Mouse (Mus musculus) heart, adult 11 months (tissue): ENCODE measurements at regions not wholly inside any gene's neighbourhood (a gene's known extent, or its start where the extent isn't known, plus 50 kb on each side); places are given as distances from the start of the nearest gene placed in this dataset.

Experiments used
- DNase-seq: peaks from one replicate; pipeline ENCODE4 v3.0.0; 2022

DNA sequence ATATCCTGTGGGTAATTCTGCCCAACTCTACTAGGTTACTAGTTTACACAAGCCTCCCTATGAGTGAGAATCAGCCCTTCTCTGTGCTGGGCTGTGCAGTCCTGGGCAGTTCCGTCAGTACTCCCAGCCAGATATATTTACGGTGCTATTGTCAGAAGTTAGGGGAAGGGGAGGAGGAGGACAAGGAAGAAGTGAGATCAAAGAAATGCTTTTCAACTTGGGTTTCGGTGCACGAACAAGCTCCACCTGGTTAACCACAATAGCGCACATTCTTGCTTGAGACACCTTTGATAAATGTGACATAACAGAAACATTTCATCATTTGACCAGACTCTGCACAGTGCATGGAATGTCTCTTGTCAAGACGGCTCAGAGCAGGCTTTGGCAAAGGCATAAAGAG lies 68.3 kb upstream of the Tenm4 start:
- no peak for DNase-seq

DNA sequence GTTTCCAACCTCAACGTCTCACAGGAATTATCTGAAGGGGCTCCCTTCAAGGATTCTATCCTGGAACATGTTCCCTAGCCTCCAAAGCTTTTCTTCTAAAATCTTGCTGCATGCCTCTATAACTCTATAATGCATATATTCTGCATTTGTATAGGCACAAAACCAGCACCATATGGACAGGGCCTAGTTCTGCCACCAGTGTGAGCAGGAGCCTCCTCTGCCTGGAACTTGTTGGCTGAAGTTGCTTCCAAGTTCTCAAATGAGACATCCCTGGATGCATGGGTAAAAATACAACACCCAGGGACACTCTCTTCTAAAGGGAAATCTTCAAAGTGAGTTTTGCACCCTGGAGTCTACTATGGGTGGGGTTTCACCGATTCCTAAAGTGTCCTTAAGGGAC lies 62.3 kb upstream of the Tenm4 start:
- peak; percentile 19 for DNase-seq

- DNase-seq, result no peak
Observed at GRCm38 (mm10) chr7:96120142-96120541, 50.9 kb upstream of the Tenm4 start.
